Mouse (Mus musculus): ENCODE data around the gene Ikbke.
"Not testable (repeated sequence)": the region's sequence is repeated elsewhere in the genome, so short reads cannot be mapped to it uniquely, and the experiment has no call there.

Gene Ikbke

GRCm38 (mm10) chr1:131281731-131282130 is 2.3 kb upstream of the Ikbke start:
- DNase-seq (ENCODE audit: low spot score in 2 of 2), result no peak

- no peak for DNase-seq (ENCODE audit: low spot score in 2 of 2)
These were observed 874 bp upstream of the Ikbke start for GRCm38 (mm10) chr1:131280280-131280679.

- DNase-seq (ENCODE audit: low spot score in 2 of 2), result no peak
These were observed 575 bp downstream of the Ikbke start for GRCm38 (mm10) chr1:131278606-131279455.

- peak in 1 of 2 experiments; percentile 47 for DNase-seq (ENCODE audit: low spot score in 2 of 2)
These were observed 2.6 kb downstream of the Ikbke start for GRCm38 (mm10) chr1:131276831-131277230.

GRCm38 (mm10) chr1:131275577-131275976 is 3.8 kb downstream of the Ikbke start:
- DNase-seq (ENCODE audit: low spot score in 2 of 2), result no peak

GRCm38 (mm10) chr1:131274725-131275539 is 4.5 kb downstream of the Ikbke start:
- no peak for DNase-seq (ENCODE audit: low spot score in 2 of 2)

GRCm38 (mm10) chr1:131269797-131270578 is 9.4 kb downstream of the Ikbke start:
- DNase-seq (ENCODE audit: low spot score in 2 of 2), result peak; percentile 55 to 71

- no peak for DNase-seq (ENCODE audit: low spot score in 2 of 2)
These were observed 10.6 kb downstream of the Ikbke start for GRCm38 (mm10) chr1:131268776-131269175.

GRCm38 (mm10) chr1:131263905-131264304 is 15.5 kb downstream of the Ikbke start:
- DNase-seq (ENCODE audit: low spot score in 2 of 2), result no peak

GRCm38 (mm10) chr1:131260309-131260656 is 19.1 kb downstream of the Ikbke start:
- peak; percentile 62 to 67 for DNase-seq (ENCODE audit: low spot score in 2 of 2)

- DNase-seq (ENCODE audit: low spot score in 2 of 2), result no peak
These were observed 19.6 kb downstream of the Ikbke start for GRCm38 (mm10) chr1:131259632-131260308.

- DNase-seq (ENCODE audit: low spot score in 2 of 2), result no peak
These were observed 22.1 kb downstream of the Ikbke start for GRCm38 (mm10) chr1:131257288-131257687.

- DNase-seq (ENCODE audit: low spot score in 2 of 2), result not testable (repeated sequence)
These were observed 26.7 kb downstream of the Ikbke start for GRCm38 (mm10) chr1:131252516-131253250.

GRCm38 (mm10) chr1:131246433-131247395 is 32.7 kb downstream of the Ikbke start:
- no peak for DNase-seq (ENCODE audit: low spot score in 2 of 2)

GRCm38 (mm10) chr1:131245926-131246325 is 33.5 kb downstream of the Ikbke start:
- no peak for DNase-seq (ENCODE audit: low spot score in 2 of 2)

- peak; percentile 83 to 87 for DNase-seq (ENCODE audit: low spot score in 2 of 2)
These were observed 34.1 kb downstream of the Ikbke start, which contains the start of gene Rassf5 for GRCm38 (mm10) chr1:131245089-131245856. Gene Rassf5 (minus strand): TSS chr1:131245258.

GRCm38 (mm10) chr1:131244536-131245088 is 34.8 kb downstream of the Ikbke start:
- no peak for DNase-seq (ENCODE audit: low spot score in 2 of 2)

- DNase-seq (ENCODE audit: low spot score in 2 of 2), result no peak
These were observed 36.5 kb downstream of the Ikbke start for GRCm38 (mm10) chr1:131242956-131243355.

Data from urinary bladder, postnatal 36 days (tissue).